Mouse (Mus musculus): Measurements from ENCODE around the gene Casp9. TPM values are rescaled to one million over a fixed set of nuclear protein-coding genes. Genes with fewer than 3 reads are reported as not detected.
A peak's percentile ranks its signal among the peaks of the same experiment; 100 is the strongest.

The Casp9 gene
- total RNA-seq, 2 experiments from 2014 or later = 25.2 to 25.6 TPM

DNA sequence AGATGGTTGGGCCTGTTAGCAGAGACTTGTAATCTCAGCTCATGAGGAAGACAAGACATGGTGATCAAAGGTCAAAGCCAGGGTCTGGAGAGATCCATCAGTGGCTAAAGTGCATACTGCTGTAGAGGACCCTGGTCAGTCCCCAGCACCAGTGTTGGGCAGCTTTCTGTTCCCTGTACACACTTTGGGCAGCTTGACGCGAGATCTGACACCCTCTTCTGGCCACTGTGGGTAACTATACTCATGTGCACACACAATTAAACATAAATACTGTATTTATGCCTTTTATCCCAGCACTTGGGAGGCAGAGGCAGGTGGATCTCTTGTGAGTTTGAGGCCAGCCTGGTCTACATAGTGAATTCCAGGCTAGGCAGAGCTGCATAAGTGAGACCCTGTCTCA is 17.6 kb downstream of the Casp9 start:
- DNase-seq (ENCODE audit: low spot score in 2 of 2) = no peak
- H3K4me3 ChIP-seq = no peak overlapping the region
- no peak overlapping the region for H3K27ac ChIP-seq
- no peak for TF ChIP-seq CTCF (conservative IDR thresholded peaks at IDR 0.05)

- no peak overlapping the region for H3K4me3 ChIP-seq
- TF ChIP-seq CTCF (conservative IDR thresholded peaks at IDR 0.05) = no peak
- no peak overlapping the region for H3K27ac ChIP-seq
- DNase-seq (ENCODE audit: low spot score in 2 of 2) = no peak
Measured at GRCm38 (mm10) chr4:141811375-141811774, 18.0 kb downstream of the Casp9 start.

DNA sequence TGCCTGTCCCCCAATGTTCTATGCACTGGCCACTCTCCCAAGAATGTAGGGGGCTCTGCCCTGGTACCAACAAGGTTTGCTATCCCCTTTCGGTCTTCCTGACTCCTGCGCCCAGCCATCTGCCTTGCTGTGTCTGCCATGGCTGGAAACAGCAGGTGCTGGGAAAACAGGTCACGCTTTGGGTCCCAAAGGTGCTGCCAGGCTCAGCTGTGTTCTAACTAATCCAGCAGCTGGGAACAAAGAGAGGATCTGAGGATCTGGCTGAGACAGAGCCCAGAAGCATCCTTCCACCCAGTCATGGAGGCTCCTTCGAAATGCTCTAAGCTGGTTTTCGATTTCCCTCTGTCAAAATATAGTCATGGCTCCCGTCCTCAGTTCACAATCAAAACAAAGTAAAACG is 22.9 kb downstream of the Casp9 start:
- Histone ChIP-seq H3K27ac (peak overlapping the region; percentile 77), H3K4me3 (no peak overlapping the region)
- no peak for TF ChIP-seq CTCF (conservative IDR thresholded peaks at IDR 0.05)
- no peak for DNase-seq (ENCODE audit: low spot score in 2 of 2)

GRCm38 (mm10) chr4:141816776-141817655 is 23.6 kb downstream of the Casp9 start:
- no peak for TF ChIP-seq CTCF (conservative IDR thresholded peaks at IDR 0.05)
- peak; percentile 38 to 50 for DNase-seq (ENCODE audit: low spot score in 2 of 2)
- Histone ChIP-seq H3K27ac (peak overlapping the region; percentile 77), H3K4me3 (no peak overlapping the region)

GRCm38 (mm10) chr4:141817706-141818105 is 24.3 kb downstream of the Casp9 start:
- Histone ChIP-seq H3K27ac (peak overlapping the region; percentile 77; the same call in 1 of the 2 replicates), H3K4me3 (no peak overlapping the region)
- DNase-seq (ENCODE audit: low spot score in 2 of 2) = no peak
- TF ChIP-seq CTCF (conservative IDR thresholded peaks at IDR 0.05) = no peak

DNA sequence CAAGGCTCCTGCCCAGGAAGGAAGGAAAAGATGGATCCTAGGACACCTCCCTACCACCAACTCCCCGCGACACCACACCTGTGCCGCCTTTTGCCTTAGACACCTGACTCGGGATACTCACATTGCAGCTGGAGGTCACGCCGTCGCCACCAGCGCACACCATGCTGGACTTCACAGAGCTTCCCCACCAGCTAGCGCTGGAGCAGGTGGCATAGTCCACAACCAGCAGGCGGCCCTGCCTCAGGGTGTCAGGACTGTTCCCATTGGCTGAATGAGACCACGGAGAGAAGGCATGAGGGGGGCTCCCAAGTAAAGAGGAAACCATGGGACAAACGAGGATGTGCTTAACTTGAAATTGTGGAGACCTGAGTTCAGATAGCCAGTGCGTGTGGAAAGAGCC is 25.4 kb downstream of the Casp9 start:
- no peak for DNase-seq (ENCODE audit: low spot score in 2 of 2)
- Histone ChIP-seq H3K27ac (no peak overlapping the region), H3K4me3 (no peak overlapping the region)
- no peak for TF ChIP-seq CTCF (conservative IDR thresholded peaks at IDR 0.05)

DNA sequence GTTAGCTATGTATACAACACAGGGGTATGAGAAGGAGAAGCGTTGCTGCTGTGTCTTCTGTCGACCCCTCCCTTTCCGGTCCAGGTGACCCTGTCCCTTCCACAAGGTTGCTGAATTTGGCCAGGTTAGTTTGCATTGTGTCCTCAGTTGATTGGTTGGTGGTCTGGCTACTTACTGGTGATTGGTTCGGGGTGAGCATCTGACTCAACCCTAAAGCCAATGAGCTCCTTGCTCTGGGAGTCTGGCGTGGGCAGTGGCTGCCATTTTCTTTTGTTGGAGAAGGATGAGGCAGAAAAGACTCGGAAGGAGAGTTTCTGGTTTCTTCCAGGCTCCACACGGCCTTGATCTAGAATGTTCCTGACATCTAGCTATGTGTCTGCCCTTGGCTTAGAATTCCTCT is 25.9 kb downstream of the Casp9 start:
- Histone ChIP-seq H3K27ac (no peak overlapping the region), H3K4me3 (no peak overlapping the region)
- no peak for DNase-seq (ENCODE audit: low spot score in 2 of 2)
- TF ChIP-seq CTCF (conservative IDR thresholded peaks at IDR 0.05) = no peak

DNA sequence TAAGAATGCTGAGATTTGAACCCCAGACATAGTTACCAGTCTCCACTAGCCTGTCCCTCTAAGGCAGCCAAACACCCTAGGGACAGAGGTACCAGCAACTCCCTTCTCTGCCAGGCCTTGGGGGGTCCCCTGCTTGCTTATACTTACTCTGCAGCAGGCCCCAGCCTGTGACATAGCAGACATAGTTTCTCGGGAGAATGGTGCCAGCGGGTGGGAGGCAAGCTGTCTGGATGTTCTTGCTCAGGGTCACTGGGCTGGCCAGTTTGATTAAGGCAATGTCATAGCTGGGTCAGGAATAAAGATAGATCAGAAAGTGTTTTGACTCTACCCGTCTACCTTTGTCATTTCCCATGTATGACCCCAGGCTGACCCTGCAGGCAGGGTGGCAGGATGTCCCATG is 27.8 kb downstream of the Casp9 start:
- H3K4me3 ChIP-seq = no peak overlapping the region
- no peak for TF ChIP-seq CTCF (conservative IDR thresholded peaks at IDR 0.05)
- DNase-seq (ENCODE audit: low spot score in 2 of 2) = no peak
- no peak overlapping the region for H3K27ac ChIP-seq

GRCm38 (mm10) chr4:141822089-141822488 is 28.7 kb downstream of the Casp9 start:
- no peak for DNase-seq (ENCODE audit: low spot score in 2 of 2)
- no peak overlapping the region for H3K27ac ChIP-seq
- TF ChIP-seq CTCF (conservative IDR thresholded peaks at IDR 0.05) = peak; percentile 58

DNA sequence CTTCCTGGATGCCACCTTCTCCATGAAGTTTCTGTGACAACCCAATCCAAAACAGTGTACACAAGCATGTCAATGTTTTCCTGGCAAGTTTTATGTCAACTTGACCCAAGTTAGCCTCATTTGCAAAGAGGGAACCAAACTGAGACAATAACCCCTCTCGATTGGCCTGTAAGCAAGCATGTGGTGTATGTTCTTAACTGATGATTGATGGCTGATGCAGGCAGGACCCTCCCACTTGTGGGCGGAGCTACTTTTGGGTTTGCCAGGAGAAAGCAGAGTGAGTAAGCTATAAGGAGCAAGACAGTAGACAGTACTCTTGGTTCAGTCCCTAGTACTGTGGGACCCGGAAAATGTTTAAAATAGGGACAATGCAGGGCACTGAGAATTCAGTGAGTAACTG is 29.6 kb downstream of the Casp9 start:
- no peak overlapping the region for H3K4me3 ChIP-seq
- TF ChIP-seq CTCF (conservative IDR thresholded peaks at IDR 0.05) = no peak

More at GRCm38 (mm10) chr4:141822089-141822488, 28.7 kb downstream of the Casp9 start:
- H3K4me3 ChIP-seq = no peak overlapping the region

GRCm38 (mm10) chr4:141826060-141826459 is 32.6 kb downstream of the Casp9 start, which contains the start of gene Cela2a:
TSS of gene Cela2a (minus strand) at chr4:141826160.
- no peak within 1 kb of the TSS for H3K27ac ChIP-seq
- no peak for DNase-seq (ENCODE audit: low spot score in 2 of 2)
- H3K4me3 ChIP-seq = no peak within 1 kb of the TSS
- no peak for TF ChIP-seq CTCF (conservative IDR thresholded peaks at IDR 0.05)

More for the DNA sequence above, 29.6 kb downstream of the Casp9 start:
- H3K27ac ChIP-seq = no peak overlapping the region
- no peak for DNase-seq (ENCODE audit: low spot score in 2 of 2)

GRCm38 (mm10) chr4:141827401-141827800 is 34.0 kb downstream of the Casp9 start:
- H3K27ac ChIP-seq = no peak overlapping the region
- no peak for DNase-seq (ENCODE audit: low spot score in 2 of 2)
- H3K4me3 ChIP-seq = no peak overlapping the region
- no peak for TF ChIP-seq CTCF (conservative IDR thresholded peaks at IDR 0.05)

DNA sequence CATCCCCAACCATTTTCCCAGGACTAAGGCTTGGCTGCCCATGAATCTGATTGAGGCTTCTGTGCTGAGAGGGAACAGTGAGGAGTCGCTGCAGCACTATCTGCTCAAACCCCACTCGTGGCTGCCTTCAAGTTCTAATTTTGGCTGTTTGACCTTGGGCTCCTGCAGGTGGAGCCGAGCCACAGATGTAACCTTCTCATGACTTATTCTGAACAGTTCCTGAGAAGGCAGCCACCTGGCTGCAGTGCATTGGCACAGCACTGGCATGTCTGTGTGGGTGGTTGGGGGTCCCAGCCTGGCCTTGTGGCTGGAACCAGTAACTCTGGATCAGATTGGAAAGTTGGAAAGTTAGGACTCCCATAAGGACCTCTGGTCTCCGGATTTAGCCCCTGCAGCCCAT is 34.8 kb downstream of the Casp9 start:
- no peak overlapping the region for H3K4me3 ChIP-seq
- DNase-seq (ENCODE audit: low spot score in 2 of 2) = no peak
- no peak for TF ChIP-seq CTCF (conservative IDR thresholded peaks at IDR 0.05)
- no peak overlapping the region for H3K27ac ChIP-seq

- no peak for DNase-seq (ENCODE audit: low spot score in 2 of 2)
- H3K27ac ChIP-seq = no peak overlapping the region
- TF ChIP-seq CTCF (conservative IDR thresholded peaks at IDR 0.05) = no peak
Measured at GRCm38 (mm10) chr4:141830381-141830780, 37.0 kb downstream of the Casp9 start.

More at GRCm38 (mm10) chr4:141830381-141830780, 37.0 kb downstream of the Casp9 start:
- H3K4me3 ChIP-seq = no peak overlapping the region
